Mouse (Mus musculus) spleen, embryonic (tissue): ENCODE data around the gene Trim33.

Source experiments
- CTCF ChIA-PET: fragments of 350-600 bp; sonication (Branson Sonifier 250); formaldehyde crosslinking; loops from one replicate; lab custom pipeline; 2022; lab: Charles Lee

The Trim33 gene

DNA sequence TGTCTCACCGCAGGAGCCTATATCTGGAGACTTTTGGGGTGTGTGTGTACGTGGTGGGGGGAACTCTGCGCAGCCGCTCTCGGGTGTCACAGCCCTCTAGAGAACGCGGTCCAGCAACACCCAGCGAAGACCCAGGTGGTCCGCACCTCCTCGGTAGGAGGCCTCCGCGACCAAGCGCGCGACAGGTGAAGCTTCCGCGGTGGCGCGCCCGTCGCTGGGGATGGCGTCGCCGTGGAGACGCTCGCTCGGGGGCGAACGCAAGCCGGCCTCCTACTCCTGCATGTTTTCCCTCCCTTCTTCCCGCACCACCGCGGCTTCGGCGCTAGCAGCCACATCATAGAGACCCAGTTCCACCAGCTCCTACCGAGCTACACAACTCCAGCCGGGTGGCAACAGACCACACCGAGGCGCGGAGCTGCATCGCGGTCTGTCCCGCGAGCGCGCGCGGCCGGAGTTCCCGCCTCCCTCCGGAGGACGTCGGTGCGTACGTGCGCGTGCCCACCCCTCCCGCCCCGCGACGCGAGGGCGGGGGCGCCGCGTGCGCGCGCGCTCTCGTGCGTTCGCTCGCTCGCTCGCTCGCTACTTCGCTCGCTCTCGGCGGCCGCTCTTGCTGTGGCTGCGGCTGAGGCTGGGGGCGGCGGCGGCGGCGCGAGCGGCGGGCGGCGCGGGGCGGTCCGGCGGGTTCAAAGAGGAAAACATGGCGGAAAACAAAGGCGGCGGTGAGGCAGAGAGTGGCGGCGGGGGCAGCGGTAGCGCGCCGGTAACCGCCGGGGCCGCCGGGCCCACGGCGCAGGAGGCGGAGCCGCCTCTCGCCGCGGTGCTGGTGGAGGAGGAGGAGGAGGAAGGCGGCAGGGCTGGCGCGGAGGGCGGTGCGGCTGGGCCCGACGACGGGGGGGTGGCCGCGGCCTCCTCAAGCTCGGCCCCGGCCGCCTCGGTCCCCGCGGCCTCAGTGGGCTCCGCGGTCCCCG lies at the start of gene Trim33:
TSS of gene Trim33 (plus strand) at position 112 of the 968 bp plus-strand sequence.
- CTCF ChIA-PET, result interaction anchor here (0.6 to 1.6 kb wide), 3 partner anchors 95 to 1228 kb away, joined by 3 read pairs; no protein-coding TSS in a partner anchor

- CTCF ChIA-PET, result no interaction called here
Observed at GRCm38 (mm10) chr3:103232398-103232797, 46.7 kb upstream of the Trim33 start.

GRCm38 (mm10) chr3:103241524-103241923 lies 37.6 kb upstream of the Trim33 start:
- CTCF ChIA-PET, result no interaction called here

DNA sequence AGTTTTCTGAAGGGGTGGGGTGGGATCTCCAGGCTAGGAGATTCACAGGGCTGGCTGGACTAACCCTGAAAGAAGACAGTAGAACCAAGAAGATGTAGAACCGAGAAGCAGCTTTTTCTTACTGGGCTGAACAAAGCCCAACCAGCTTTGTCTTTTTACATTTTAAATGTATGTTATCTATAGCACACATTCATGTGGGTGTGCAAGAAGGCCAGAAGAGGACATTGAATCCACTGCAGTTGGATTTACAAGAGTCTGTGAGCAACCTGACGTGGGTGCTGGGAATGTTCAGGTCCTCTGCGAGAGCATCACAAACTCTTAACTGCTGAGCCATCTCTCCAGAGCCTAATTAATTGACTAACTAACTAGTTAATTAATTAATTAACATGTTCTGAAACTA lies 36.9 kb upstream of the Trim33 start:
- CTCF ChIA-PET, result no interaction called here

DNA sequence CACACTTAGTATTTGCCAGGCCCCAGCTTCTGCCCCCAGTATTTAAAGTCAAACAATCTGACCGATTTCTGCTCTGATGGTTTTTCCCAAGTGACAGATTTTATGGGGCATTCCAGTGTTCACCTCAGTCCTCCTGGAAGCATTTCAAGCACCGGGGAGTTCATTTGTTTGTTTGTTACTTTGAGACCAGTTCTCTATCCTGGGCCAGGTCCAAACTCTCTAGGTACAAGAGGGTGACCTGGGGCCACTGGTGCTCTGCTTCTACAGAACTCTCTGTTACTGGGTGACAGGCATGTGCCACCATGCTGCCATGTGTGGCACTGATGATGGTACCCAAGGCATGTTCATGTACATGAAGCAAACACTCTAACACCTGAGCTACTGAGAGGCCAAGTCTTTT lies 35.6 kb upstream of the Trim33 start:
- CTCF ChIA-PET, result no interaction called here

DNA sequence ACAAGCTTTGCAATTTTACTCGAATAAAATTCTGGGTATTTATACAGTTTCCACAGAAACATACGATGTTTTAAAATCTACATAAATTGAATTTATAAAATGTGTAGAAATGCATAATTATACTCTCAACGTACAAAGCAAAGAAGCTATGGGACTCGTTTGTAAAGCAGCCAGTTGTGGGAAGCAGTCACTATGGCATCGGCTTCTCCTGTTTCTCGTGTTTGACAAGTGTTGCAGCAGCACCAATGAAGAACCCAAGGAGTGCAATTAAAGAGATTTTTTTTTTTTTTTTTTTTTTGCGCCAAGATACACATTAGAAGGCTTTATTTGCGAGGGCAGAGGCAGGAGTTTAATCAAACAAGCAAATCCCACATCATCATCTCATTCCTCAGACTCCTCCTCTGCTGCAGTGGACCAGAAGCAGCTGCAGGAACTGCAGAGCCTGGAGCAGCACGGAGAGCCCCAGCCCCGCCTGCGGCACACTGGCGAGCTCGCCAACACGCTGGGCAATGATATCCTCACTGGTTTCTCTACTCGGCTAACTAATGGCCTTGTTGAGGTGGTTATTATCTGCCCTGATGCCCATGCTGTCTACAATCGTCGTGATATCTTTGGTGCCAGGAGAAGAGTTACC lies 32.3 kb upstream of the Trim33 start:
- CTCF ChIA-PET, result interaction anchor here (0.6 kb wide), 1 partner anchor 43 kb away, joined by 5 read pairs; no protein-coding TSS in a partner anchor

- CTCF ChIA-PET, result no interaction called here
Observed at GRCm38 (mm10) chr3:103256089-103256819, 22.8 kb upstream of the Trim33 start.

GRCm38 (mm10) chr3:103262802-103263417 lies 16.2 kb upstream of the Trim33 start:
- CTCF ChIA-PET, result interaction anchor here (0.6 kb wide), 1 partner anchor 170 kb away, joined by 9 read pairs; no protein-coding TSS in a partner anchor

GRCm38 (mm10) chr3:103278561-103279181 lies 422 bp upstream of the Trim33 start:
- CTCF ChIA-PET, result interaction anchor here (0.6 to 1.6 kb wide), 3 partner anchors 96 to 1229 kb away, joined by 3 read pairs; no protein-coding TSS in a partner anchor

DNA sequence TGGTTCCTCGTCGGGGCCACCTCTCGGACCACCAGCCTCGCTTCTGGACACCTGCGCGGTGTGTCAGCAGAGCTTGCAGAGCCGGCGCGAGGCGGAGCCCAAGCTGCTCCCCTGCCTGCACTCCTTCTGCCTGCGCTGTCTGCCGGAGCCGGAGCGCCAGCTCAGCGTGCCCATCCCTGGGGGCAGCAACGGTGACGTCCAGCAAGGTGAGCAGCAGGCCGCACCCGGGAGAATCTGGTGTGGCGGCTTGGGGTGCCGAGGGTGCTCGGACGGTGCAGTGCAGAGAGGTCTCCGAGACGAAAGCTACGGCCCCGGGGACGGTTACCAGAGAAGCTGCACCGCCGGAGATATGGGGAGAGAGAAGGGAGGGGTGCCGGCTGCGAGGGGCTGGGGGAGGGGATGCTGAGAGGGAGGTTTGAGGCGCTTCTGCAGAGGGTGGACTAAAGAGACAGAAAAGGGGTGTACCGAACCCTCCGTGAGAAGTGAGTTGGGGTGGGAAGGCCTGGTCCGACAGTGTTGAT lies 1.2 kb downstream of the Trim33 start:
- CTCF ChIA-PET, result interaction anchor here (0.6 to 1.6 kb wide), 3 partner anchors 16 to 94 kb away, joined by 3 to 9 read pairs (median 3); no protein-coding TSS in a partner anchor

DNA sequence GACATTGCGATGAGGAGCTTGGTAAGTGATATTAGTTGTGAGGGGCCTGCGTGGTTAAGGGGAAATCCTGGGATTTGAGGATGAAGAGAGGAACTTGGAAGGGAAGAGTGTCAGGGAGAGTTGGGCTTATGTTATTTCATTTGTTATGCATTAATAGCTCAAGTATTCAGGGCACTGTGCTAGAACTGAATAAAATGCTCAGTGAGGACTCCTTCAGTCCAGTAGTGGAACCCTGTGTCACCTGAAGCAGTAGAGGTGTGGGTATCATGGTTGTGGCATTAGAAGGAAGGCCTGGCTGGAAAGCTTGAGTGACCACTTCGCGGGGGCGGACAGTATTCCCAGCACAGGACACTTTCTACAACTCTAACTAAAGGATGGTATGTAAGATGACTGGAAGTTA lies 1.8 kb downstream of the Trim33 start:
- CTCF ChIA-PET, result interaction anchor here (0.8 kb wide), 1 partner anchor 45 kb away, joined by 3 read pairs; no protein-coding TSS in a partner anchor

DNA sequence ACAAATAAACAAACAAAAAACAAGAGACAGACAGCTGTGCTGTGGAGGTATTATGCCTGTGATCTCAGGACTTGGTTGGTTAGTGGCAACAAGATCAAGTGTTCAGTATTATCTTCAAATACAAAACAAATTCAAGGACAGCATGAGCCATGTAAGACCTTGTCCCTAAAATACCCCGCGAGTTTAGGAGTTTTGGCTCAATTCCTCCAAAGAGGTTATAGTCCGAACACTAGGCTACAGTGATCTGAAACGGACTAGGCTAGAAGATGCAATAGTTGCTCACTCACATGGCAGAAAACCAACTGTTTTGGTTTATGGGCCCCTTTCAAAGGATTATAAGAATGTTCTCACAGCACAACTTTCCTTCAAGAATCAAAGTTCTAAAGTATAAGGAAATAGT lies 9.7 kb downstream of the Trim33 start:
- CTCF ChIA-PET, result no interaction called here

GRCm38 (mm10) chr3:103291087-103291486 lies 12.0 kb downstream of the Trim33 start:
- CTCF ChIA-PET, result no interaction called here

- CTCF ChIA-PET, result no interaction called here
Observed at GRCm38 (mm10) chr3:103305411-103305982, 26.4 kb downstream of the Trim33 start.

- CTCF ChIA-PET, result interaction anchor here (0.6 kb wide), 1 partner anchor 12 kb away, joined by 7 read pairs; no protein-coding TSS in a partner anchor
Observed at GRCm38 (mm10) chr3:103309252-103309651, 30.2 kb downstream of the Trim33 start.

- CTCF ChIA-PET, result interaction anchor here (0.6 kb wide), 1 partner anchor 13 kb away, joined by 7 read pairs; no protein-coding TSS in a partner anchor
Observed at GRCm38 (mm10) chr3:103309750-103310149, 30.7 kb downstream of the Trim33 start.

DNA sequence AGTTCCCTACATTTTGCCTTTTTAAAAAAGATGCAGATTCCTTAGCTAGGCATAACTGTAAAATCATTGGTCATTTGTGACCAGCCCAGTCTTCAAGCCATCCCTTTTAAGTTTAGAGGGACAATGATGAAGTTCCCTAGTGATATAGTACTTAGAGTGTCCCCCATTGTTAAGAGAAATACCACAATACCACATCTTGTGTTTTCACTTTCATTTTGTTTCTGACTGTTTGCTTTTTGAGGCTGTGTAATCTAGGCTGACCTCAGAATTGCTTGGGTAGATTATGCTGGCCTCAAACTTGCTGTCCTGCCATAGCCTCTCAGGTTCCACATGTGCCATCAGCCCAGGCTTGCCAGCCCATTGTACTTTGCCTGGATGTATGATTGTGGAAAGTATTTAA lies 35.2 kb downstream of the Trim33 start:
- CTCF ChIA-PET, result no interaction called here

DNA sequence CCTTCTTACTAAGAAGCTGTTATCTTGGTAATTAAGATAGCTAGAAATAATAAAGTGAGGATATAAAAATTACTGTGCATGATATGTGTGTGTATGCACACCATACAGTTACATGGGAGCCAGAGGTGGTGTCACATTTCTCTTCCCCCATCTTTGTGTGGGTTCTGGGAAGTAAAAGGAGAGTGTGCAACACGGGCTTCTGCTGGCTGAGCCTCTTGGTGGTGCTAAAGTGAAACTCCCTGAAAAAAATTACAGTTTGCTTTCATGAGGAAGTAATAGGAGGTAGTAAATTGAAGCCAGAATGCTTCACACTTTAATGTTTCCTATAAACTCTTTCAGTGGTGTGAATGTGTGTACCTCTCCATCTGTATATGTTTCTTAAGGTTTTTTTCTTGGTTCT lies 56.3 kb downstream of the Trim33 start:
- CTCF ChIA-PET, result no interaction called here

GRCm38 (mm10) chr3:103346658-103347057 lies 67.6 kb downstream of the Trim33 start:
- CTCF ChIA-PET, result no interaction called here

DNA sequence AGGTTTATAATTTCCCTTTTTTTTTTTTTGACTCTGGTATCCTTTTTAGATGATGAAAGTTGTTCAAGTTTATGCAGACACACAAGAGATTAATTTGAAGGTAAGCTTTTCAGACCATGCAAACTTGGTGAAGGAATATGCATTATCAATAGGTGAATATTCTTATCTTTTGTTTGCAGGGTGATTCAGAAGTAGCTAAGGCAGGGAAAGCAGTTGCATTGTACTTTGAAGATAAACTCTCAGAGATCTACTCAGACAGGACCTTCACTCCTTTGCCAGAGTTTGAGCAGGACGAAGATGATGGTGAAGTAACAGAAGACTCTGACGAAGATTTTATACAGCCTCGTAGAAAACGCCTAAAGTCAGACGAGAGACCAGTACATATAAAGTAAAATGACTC lies 74.4 kb downstream of the Trim33 start:
- CTCF ChIA-PET, result no interaction called here
